Mouse (Mus musculus) ES-Bruce4 (cell line): ENCODE data around the gene Pth2.

Experiments
- CTCF ChIP-seq: IDR thresholded peaks from one replicate; pipeline ENCODE4 v1.8.1; 2011; ENCODE audit warnings: low read depth, low read length
- POLR2A ChIP-seq: IDR thresholded peaks from one replicate; pipeline ENCODE4 v1.8.1; 2011; ENCODE audit warnings: low read length; ENCODE audit not compliant: insufficient read depth

GRCm38 (mm10) chr7:45191803-45192363 lies 11.1 kb downstream of the Pth2 start:
- TF ChIP-seq CTCF = no peak
- no peak for TF ChIP-seq POLR2A
